Mouse (Mus musculus) naive thymus-derived CD4-positive, alpha-beta T cell, adult 2 months (primary cell): ENCODE data around the gene Rpl23a.
"Not testable (repeated sequence)": the region's sequence is repeated elsewhere in the genome, so short reads cannot be mapped to it uniquely, and the experiment has no call there.

Experiments
- DNase-seq: peaks from one replicate; pipeline ENCODE4 v3.0.0-alpha.2; 2011; ENCODE audit warnings: low read depth

Rpl23a gene

GRCm38 (mm10) chr11:78184702-78185101, 1.3 kb upstream of the Rpl23a start:
- not testable (repeated sequence) for DNase-seq

GRCm38 (mm10) chr11:78183884-78184514, 615 bp upstream of the Rpl23a start:
- no peak for DNase-seq

- no peak for DNase-seq
These were observed 934 bp downstream of the Rpl23a start for GRCm38 (mm10) chr11:78182450-78182849.

DNA sequence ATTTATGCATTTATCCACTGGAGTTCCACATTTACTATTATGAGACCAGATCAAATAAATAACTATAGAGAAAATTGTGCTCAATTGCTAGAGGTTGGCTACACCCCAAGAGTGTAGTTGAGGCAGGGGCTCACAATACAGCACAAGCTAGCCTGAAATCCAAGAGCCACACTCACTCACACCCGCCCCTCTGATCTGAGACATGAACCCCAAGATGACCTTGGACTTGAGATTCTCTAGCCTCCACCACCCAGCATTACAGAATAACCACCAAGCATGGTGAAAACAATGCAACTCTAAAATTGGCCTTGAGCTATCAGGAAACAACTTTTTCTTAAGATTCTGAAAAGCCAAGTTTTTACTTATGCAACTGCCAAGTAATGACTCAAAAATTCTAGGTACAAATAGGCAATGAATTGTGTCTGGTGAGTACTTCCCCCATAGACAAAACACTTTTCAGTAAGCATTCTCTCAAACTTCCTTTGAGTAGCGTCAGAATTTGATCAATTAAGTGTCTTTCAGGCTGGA, 1.5 kb downstream of the Rpl23a start:
- no peak for DNase-seq

GRCm38 (mm10) chr11:78180081-78180761, 3.2 kb downstream of the Rpl23a start:
- DNase-seq = no peak

DNA sequence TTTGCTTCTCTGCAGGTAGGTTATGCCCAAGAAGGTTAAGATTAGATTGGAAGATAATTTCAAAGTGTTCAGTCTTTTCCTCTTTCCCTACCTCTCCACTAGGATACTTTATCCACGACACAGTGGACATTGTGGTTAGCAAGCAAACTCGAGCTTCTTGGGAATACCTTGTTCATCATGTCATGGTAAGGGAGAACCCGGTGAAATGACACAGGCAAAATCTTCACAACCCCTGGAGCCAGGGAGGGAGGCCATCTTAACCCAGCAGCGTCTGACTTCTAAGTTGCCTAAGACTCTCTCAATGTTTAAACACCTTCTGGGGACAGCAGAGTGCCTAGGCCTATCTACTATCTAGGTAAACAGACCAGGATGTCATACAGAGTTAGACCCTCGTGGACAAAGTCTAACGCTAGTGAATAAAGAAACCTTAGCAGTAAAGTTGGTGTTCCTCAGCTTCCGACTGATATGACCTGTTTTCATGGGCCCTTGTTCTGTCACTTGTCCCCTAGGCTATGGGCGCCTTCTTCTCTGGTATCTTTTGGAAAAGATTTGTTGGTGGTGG, 3.9 kb downstream of the Rpl23a start:
- no peak for DNase-seq

DNA sequence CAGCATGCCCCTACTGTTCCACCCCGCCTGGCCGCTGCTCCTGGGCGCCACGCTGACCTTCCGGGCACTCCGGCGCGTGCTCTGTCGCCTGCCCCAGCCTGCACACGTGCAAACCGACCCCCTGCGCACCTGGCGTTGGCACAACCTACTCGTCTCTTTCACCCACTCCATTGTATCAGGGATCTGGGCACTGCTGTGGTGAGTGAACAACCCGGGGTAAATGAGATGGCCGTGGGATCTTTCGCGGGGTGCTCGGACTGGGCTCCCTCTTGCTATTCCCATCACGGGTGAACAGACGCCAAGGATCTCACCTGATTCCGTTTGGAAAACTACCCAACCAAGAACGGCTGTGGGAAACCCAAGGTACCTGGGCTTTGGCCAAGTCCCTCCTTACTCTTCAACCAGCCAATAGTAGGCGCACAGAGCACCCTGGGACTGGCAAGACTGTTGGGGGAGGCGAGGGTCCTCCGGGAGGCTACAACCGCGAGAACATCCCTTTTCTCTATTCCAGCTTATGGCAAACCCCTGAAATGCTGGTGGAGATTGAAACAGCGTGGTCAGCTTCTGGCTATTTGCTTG, 4.4 kb downstream of the Rpl23a start:
- DNase-seq = peak; percentile 54

GRCm38 (mm10) chr11:78177903-78178858, 5.2 kb downstream of the Rpl23a start:
- DNase-seq = peak; percentile 94

- DNase-seq = no peak
These were observed 5.9 kb downstream of the Rpl23a start for GRCm38 (mm10) chr11:78177437-78177836.

GRCm38 (mm10) chr11:78176905-78177331, 6.5 kb downstream of the Rpl23a start:
- peak; percentile 70 for DNase-seq

DNA sequence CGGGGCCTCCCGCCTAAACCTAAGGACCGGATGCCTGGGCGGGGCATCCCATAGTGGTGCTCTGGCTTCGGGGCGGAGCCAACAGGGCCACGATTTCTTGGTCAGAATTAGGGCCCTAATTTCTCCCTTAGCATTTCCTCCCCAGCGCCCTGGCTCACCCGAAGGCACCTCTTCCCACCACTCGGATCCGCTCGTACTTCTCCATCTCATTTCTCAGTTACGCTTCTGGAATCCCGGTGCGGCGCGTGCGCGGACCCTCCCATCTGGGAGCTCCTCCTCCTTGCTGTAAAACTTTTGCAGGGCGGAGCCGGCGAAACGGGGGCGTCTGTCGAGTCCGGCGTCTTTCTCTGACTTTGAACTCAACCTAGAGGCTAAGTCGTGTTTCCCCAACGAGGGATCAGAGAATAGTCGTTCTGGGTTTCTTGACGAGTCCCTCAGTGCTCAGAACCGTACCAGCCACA, 7.0 kb downstream of the Rpl23a start, which contains the start of the genes Nek8 and Tlcd1:
TSS of gene Nek8 (minus strand) at position 274 of the 461 bp plus-strand sequence.
TSS of gene Tlcd1 (plus strand) at position 310 of the 461 bp plus-strand sequence.
- DNase-seq = peak; percentile 96

DNA sequence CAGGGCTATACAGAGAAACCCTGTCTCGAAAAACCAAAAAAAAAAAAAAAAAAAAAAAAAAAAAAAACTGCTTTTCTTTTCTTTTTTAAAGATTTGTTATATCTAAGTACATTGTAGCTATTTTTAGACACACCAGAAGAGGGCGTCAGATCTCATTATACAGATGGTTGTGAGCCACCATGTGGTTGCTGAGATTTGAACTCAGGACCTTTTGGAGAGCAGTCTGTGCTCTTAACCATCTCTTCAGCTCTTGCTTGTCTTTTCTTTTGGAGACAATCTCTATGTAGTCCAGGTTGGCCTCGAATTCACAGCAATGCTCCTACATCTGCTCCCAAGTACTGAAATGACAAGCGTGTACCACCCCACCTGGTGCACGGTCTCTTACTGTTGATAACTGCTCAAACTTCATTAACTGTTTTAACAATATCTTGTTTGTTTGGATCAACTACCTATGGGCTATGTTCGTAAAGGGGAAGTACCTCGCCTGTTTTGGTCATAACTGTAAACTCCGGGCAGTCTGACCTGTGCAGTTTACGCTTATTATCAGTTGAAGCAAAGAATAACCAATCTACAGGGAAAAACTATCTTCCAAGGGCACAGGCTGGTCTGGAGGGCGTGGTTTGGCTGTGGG, 7.5 kb downstream of the Rpl23a start:
- no peak for DNase-seq

DNA sequence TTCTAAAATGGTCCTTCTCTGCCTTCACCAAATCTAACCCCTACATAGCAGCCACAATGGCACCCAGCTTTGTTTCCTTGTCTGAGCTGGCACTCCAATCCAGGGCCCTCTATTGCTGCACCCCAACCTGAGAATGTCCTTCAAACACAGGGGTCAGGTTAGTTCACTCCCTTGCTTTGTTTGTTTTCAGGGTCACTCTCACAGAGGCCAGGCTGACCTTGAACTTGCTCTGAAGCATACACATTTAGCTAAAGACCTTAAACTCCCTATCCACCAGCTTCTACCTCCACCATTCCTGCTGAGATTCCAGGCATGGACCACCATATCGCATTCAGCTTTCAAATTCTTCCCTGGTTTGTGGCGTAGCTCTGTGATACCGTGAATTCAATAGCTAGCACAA, 8.9 kb downstream of the Rpl23a start:
- no peak for DNase-seq

DNA sequence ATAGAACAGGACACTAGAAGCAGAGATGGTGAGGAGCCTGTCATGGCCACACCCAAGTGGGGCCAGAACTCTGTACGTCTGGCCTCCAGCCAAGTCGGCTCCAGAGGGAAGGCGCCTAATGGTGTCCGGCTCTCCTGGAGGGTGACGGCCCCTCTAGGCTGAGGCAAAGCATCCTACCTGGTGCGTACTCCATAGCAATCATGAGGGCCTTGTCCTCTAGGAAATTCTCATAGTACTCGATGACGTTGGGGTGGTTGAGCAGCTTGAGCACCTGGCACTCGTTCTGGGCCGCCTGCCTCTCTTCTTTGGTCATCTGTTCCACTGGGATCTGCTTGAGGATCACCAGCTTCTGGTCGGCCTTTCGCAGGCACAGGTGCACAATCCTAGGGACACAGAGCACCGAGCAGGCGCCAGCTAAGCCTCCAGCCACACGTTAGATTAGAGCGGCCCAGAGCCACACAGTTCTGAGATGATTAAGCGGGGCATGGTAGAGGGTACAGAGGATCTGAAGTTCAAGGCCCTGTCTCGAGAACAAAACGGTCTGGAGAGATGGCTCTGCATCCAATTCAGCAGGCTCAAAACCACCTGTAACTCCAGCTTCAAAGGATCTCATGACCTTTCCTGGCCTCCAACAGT, 10.5 kb downstream of the Rpl23a start:
- DNase-seq = no peak

- no peak for DNase-seq
These were observed 11.2 kb downstream of the Rpl23a start for GRCm38 (mm10) chr11:78172034-78172747.

- DNase-seq = peak; percentile 52
These were observed 12.1 kb downstream of the Rpl23a start for GRCm38 (mm10) chr11:78171328-78171727.

DNA sequence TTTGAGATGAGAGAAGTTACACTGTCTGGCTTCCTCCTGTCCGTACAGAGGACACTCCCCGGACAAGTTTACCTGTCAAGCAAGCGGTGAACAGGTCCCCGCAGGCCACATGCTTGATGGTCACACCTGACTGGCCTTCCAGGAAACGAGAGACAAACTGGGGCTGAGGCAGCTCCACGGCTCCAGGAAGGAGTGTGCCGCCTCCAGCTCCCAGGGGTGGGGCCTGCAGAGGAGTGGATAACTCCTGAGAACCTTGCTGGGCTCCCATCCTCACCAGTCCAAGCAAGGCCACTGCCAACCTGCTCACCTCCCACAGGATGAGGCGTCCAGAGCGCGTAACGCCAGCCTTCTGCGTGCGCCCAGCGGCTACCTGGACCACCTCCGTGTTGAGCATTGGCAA, 13.1 kb downstream of the Rpl23a start:
- DNase-seq = no peak

DNA sequence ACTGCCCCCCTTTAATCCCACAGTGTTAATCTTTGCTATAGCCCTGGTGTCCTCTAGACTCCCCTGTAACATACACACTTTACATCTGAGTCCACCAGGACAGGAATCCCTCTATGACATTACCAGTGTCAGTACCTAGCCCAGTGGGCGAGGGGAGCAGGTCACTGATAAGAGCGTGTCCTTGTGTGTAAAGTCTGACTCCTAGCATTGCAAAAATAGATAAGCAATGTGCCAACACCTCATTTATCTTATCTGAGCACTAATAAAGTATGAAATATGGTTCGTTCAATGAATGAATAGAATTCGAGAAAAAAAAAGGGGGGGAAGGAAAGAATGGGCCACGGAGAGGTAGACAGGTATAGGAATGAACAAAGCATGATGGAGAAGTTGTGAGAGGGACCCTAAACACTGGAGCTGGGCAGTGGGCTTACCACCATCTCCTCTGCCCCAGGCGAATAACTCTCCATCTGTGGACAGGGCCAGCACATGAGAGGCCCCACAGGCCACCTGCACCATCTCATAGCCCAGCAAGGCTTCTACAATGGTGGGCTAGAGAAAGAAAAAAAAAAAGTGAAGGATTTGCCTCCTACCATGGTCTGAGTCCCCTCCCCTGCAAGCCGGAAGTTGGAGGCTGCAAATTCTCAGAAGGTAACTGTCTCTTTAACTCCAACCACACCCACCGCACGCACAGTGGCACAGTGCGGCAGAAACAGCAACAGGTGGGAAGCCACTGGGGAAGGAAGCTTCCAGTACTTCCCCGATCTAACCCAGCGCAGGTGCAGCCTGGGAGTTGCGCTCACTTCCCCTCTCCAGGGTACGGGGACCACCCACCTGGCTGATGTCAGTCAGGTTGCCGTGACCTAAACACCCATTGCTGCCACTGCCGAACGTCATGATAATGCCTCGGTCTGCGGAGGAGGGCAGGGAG, 14.6 kb downstream of the Rpl23a start:
- peak; percentile 83 for DNase-seq
